Mouse (Mus musculus): ENCODE measurements at regions not wholly inside any gene's neighbourhood (a gene's known extent, or its start where the extent isn't known, plus 50 kb on each side); places are given as distances from the start of the nearest gene placed in this dataset.

DNA sequence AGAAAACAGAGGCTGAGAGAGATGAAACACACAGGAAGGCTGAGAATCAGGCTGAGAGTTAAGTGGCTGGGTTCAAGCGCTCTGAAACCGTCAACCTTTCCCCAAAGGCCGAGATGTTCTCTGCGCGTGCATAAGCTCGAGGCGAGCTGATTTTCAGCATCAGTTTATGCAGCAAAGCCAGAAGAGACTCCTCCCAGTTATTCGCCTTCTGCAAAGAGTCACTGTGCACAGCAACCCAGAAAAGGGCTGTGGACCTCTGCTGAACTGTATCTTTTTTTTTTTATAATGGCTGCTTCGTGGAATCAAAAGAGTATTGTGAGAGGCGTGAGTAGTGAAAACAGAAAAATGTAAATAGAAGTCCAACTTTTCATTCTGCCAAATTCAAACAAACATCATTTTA, 413.7 kb downstream of the Wdr11 start:
- no peak for TF ChIP-seq CTCF (IDR thresholded peaks at IDR 0.05; ENCODE audit: borderline replicate concordance, insufficient read depth, low read depth, low read length)
- TF ChIP-seq POLR2A (IDR thresholded peaks at IDR 0.05; ENCODE audit: borderline replicate concordance, insufficient read depth, low read length), result no peak
